Mouse (Mus musculus): ENCODE measurements at regions not wholly inside any gene's neighbourhood (a gene's known extent, or its start where the extent isn't known, plus 50 kb on each side); places are given as distances from the start of the nearest gene placed in this dataset.

DNA sequence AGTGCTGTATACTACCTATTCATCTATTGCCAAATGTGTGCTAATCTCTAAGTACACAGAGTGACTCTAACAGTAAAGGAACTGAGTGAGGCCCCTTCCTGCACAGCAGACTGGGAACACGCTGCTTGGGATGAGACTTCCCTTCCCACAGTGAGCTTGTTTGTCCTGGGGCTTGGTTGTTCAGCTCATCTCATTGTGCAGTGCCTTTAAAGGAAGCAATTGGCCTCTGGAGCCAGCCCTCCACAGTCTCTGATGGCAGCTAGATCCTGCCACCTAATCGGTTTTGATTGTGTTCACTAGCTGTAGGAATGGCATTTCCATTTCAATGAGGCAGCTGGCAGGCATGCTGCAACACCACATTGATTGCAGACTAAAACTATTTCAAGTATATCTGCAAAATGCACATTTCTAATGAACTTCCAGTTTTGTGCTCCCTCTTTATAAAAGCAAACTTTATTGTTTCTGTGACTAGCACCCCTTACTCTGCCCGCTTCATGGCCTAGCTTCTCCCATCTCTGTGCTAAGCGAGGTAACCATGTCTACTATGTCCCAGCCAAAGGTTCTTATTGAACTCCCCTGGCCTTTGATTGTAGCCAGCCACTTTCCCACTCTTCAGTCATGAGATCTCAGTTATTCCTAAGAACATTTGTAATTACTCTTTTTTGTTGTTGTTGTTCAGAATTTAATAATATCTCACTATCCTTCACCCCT lies 123.5 kb downstream of the Anxa5 start:
- Histone ChIP-seq H3K4me3 (ENCODE audit: low read length) (no peak overlapping the region), H3K9ac (replicated peaks; ENCODE audit: low read length) (no peak overlapping the region), H3K4me2 (ENCODE audit: low read depth, low read length) (no peak overlapping the region), H3K27me3 (ENCODE audit: insufficient read depth, low read length) (no peaks in the 10 kb centered on the region), H3K4me1 (ENCODE audit: insufficient read depth, low read length) (no peaks in the 10 kb centered on the region; the same call in 1 of the 2 replicates), H3K36me3 (ENCODE audit: insufficient read depth, low read length) (no peaks in the 10 kb centered on the region), H3K27ac (no peak overlapping the region), H3K9me3 (ENCODE audit: low read length) (no peaks in the 10 kb centered on the region)
- no peak for TF ChIP-seq CTCF (IDR thresholded peaks at IDR 0.05; ENCODE audit: low read depth)
- WGBS: 35% methylated on average over 4 of the region's 4 CpGs
- DNase-seq (ENCODE audit: low spot score): peak; percentile 32
- ATAC-seq: peak; percentile 58; the same call in 1 of the 2 replicates

- Histone ChIP-seq H3K27me3 (ENCODE audit: insufficient read depth, low read length) (no peaks in the 10 kb centered on the region), H3K9me3 (ENCODE audit: low read length) (no peaks in the 10 kb centered on the region), H3K9ac (replicated peaks; ENCODE audit: low read length) (no peak overlapping the region), H3K4me1 (ENCODE audit: insufficient read depth, low read length) (no peaks in the 10 kb centered on the region; the same call in 1 of the 2 replicates), H3K4me2 (ENCODE audit: low read depth, low read length) (no peak overlapping the region), H3K4me3 (ENCODE audit: low read length) (no peak overlapping the region), H3K27ac (no peak overlapping the region), H3K36me3 (ENCODE audit: insufficient read depth, low read length) (no peaks in the 10 kb centered on the region)
- 86% methylated on average over 4 of the region's 4 CpGs for WGBS
- ATAC-seq (no peak), DNase-seq (ENCODE audit: low spot score) (no peak)
- TF ChIP-seq CTCF (IDR thresholded peaks at IDR 0.05; ENCODE audit: low read depth): no peak
Observed at GRCm38 (mm10) chr3:36349073-36349472, 126.6 kb downstream of the Anxa5 start.

DNA sequence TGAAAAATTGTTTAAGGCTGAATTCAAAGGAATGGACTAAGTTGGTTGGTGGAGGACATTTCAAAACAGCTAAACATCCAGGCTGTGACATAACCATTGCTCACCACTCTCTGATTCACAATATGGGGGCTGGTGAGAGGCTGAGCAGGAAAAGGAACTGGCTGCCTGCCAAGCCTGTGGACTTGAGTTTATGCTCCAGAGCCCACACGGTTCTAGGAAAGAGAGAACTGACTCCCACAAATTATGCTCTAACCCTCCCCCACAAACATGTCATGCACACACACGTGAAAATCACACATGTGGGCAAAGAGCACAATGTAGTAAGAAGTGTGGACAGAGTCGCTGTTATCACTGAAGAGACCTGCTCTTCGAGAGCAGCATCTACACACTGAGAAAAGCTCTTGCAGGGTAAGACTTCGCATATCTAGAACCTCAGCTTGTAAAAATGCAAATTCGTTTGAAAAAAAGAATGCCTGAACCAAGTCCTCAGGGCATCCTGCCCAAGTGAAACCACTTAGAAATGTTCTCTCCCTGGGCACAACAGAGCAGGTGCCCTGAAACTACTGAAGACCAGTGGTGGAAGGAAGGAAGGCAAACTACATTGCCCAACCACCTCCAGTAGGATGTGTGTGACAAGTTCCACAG lies 118.9 kb upstream of the Qrfpr start:
- Histone ChIP-seq H3K36me3 (ENCODE audit: insufficient read depth, low read length) (no peaks in the 10 kb centered on the region), H3K4me1 (ENCODE audit: insufficient read depth, low read length) (no peaks in the 10 kb centered on the region), H3K27me3 (ENCODE audit: insufficient read depth, low read length) (no peaks in the 10 kb centered on the region), H3K9me3 (ENCODE audit: low read length) (no peaks in the 10 kb centered on the region), H3K4me3 (ENCODE audit: low read length) (no peak overlapping the region), H3K4me2 (ENCODE audit: low read depth, low read length) (no peak overlapping the region), H3K9ac (replicated peaks; ENCODE audit: low read length) (no peak overlapping the region), H3K27ac (no peak overlapping the region)
- DNase-seq (ENCODE audit: low spot score) (peak; percentile 27), ATAC-seq (no peak)
- TF ChIP-seq CTCF (IDR thresholded peaks at IDR 0.05; ENCODE audit: low read depth): no peak
- WGBS: 71% methylated on average over 6 of the region's 6 CpGs

- DNase-seq (ENCODE audit: low spot score) (no peak), ATAC-seq (no peak)
- Histone ChIP-seq H3K4me2 (ENCODE audit: low read depth, low read length) (no peak overlapping the region), H3K36me3 (ENCODE audit: insufficient read depth, low read length) (no peaks in the 10 kb centered on the region), H3K4me1 (ENCODE audit: insufficient read depth, low read length) (no peaks in the 10 kb centered on the region), H3K27ac (no peak overlapping the region), H3K9ac (replicated peaks; ENCODE audit: low read length) (no peak overlapping the region), H3K4me3 (ENCODE audit: low read length) (no peak overlapping the region), H3K9me3 (ENCODE audit: low read length) (no peaks in the 10 kb centered on the region), H3K27me3 (ENCODE audit: insufficient read depth, low read length) (no peaks in the 10 kb centered on the region)
- WGBS: 96% methylated on average over 5 of the region's 5 CpGs
- no peak for TF ChIP-seq CTCF (IDR thresholded peaks at IDR 0.05; ENCODE audit: low read depth)
Observed at GRCm38 (mm10) chr3:36339656-36340055, 117.5 kb upstream of the Qrfpr start.

GRCm38 (mm10) chr3:36334279-36334678 lies 112.2 kb upstream of the Qrfpr start:
- H3K4me2 ChIP-seq (ENCODE audit: low read depth, low read length): no peak overlapping the region
- no peaks in the 10 kb centered on the region for H3K27me3 ChIP-seq (ENCODE audit: insufficient read depth, low read length)
- H3K4me3 ChIP-seq (ENCODE audit: low read length): no peak overlapping the region
- H3K36me3 ChIP-seq (ENCODE audit: insufficient read depth, low read length): no peaks in the 10 kb centered on the region
- no peaks in the 10 kb centered on the region for H3K9me3 ChIP-seq (ENCODE audit: low read length)
- no peak overlapping the region for H3K9ac ChIP-seq (replicated peaks; ENCODE audit: low read length)
- no peak overlapping the region for H3K27ac ChIP-seq
- DNase-seq (ENCODE audit: low spot score) (no peak), ATAC-seq (no peak)
- TF ChIP-seq CTCF (IDR thresholded peaks at IDR 0.05; ENCODE audit: low read depth): no peak
- H3K4me1 ChIP-seq (ENCODE audit: insufficient read depth, low read length): no peaks in the 10 kb centered on the region
- 63% methylated on average over 5 of the region's 5 CpGs for WGBS

GRCm38 (mm10) chr3:36332016-36332415 lies 109.9 kb upstream of the Qrfpr start:
- ATAC-seq: no peak
- 93% methylated on average over 6 of the region's 6 CpGs for WGBS

GRCm38 (mm10) chr3:36330656-36331055 lies 108.5 kb upstream of the Qrfpr start:
- peak; percentile 58 for DNase-seq (ENCODE audit: low spot score)
- WGBS: 24% methylated on average over 9 of the region's 9 CpGs

More at GRCm38 (mm10) chr3:36332016-36332415, 109.9 kb upstream of the Qrfpr start:
- no peak overlapping the region for H3K27ac ChIP-seq
- no peak overlapping the region for H3K4me2 ChIP-seq (ENCODE audit: low read depth, low read length)
- H3K27me3 ChIP-seq (ENCODE audit: insufficient read depth, low read length): no peaks in the 10 kb centered on the region
- no peak overlapping the region for H3K4me3 ChIP-seq (ENCODE audit: low read length)
- no peak for DNase-seq (ENCODE audit: low spot score)
- H3K9ac ChIP-seq (replicated peaks; ENCODE audit: low read length): no peak overlapping the region
- TF ChIP-seq CTCF (IDR thresholded peaks at IDR 0.05; ENCODE audit: low read depth): no peak
- H3K4me1 ChIP-seq (ENCODE audit: insufficient read depth, low read length): no peaks in the 10 kb centered on the region
- no peaks in the 10 kb centered on the region for H3K9me3 ChIP-seq (ENCODE audit: low read length)
- no peaks in the 10 kb centered on the region for H3K36me3 ChIP-seq (ENCODE audit: insufficient read depth, low read length)

More at GRCm38 (mm10) chr3:36330656-36331055, 108.5 kb upstream of the Qrfpr start:
- Histone ChIP-seq H3K27me3 (ENCODE audit: insufficient read depth, low read length) (no peaks in the 10 kb centered on the region), H3K9ac (replicated peaks; ENCODE audit: low read length) (no peak overlapping the region), H3K9me3 (ENCODE audit: low read length) (no peaks in the 10 kb centered on the region), H3K27ac (no peak overlapping the region), H3K4me1 (ENCODE audit: insufficient read depth, low read length) (no peaks in the 10 kb centered on the region), H3K4me3 (ENCODE audit: low read length) (no peak overlapping the region), H3K4me2 (ENCODE audit: low read depth, low read length) (no peak overlapping the region), H3K36me3 (ENCODE audit: insufficient read depth, low read length) (no peaks in the 10 kb centered on the region)
- 0 out of 2 replicates have a peak, but pooled peaks have one; percentile 21 for ATAC-seq
- TF ChIP-seq CTCF (IDR thresholded peaks at IDR 0.05; ENCODE audit: low read depth): peak; percentile 64
